Mouse (Mus musculus) limb, embryonic 12.5 days (tissue): Measurements from ENCODE around the gene Impdh1. TPM values are rescaled to one million over a fixed set of nuclear protein-coding genes. Genes with fewer than 3 reads are reported as not detected.
A peak's percentile ranks its signal among the peaks of the same experiment; 100 is the strongest.

ENCODE experiments used
- ATAC-seq: fragments of 200-750 bp; cut with Nextera tagmentation; 2 replicates; pipeline ENCODE4 v1.8.0; 2017; ENCODE audit warnings: low read depth, moderate TSS enrichment; ENCODE audit not compliant: insufficient number of reproducible peaks, insufficient read depth, low FRiP score, low TSS enrichment
- H3K27ac ChIP-seq: fragments of 300-500 bp; sonication (generic); 2 replicates; pipeline ENCODE4 v1.5.1; 2016; ENCODE audit warnings: mild to moderate bottlenecking, moderate library complexity
- H3K27me3 ChIP-seq: fragments of 300-500 bp; sonication (generic); 2 replicates; pipeline ENCODE4 v1.6.1; 2016; ENCODE audit warnings: mild to moderate bottlenecking, moderate library complexity
- H3K36me3 ChIP-seq: fragments of 300-500 bp; sonication (generic); 2 replicates; pipeline ENCODE4 v1.6.1; 2016; ENCODE audit warnings: mild to moderate bottlenecking, moderate library complexity
- H3K4me1 ChIP-seq: fragments of 300-500 bp; sonication (generic); replicated peaks from 2 replicates; pipeline ENCODE4 v1.6.1; 2016
- H3K4me2 ChIP-seq: fragments of 300-500 bp; sonication (generic); 2 replicates; pipeline ENCODE4 v1.6.1; 2016; ENCODE audit warnings: mild to moderate bottlenecking, moderate library complexity
- H3K4me3 ChIP-seq: fragments of 300-500 bp; sonication (generic); replicated peaks from 2 replicates; pipeline ENCODE4 v1.5.1; 2016; ENCODE audit warnings: mild to moderate bottlenecking
- H3K9ac ChIP-seq: fragments of 300-500 bp; sonication (generic); replicated peaks from 2 replicates; pipeline ENCODE4 v1.6.1; 2016; ENCODE audit warnings: mild to moderate bottlenecking, moderate library complexity
- H3K9me3 ChIP-seq: fragments of 300-500 bp; sonication (generic); 2 replicates; pipeline ENCODE4 v1.6.1; 2016; ENCODE audit warnings: mild to moderate bottlenecking, moderate library complexity
- WGBS: fragments of 180-500 bp; shearing (Covaris S2); methylation state at CpG from one replicate; pipeline ENCODE4 v1.1.7; 2016; 5-methylcytosine and 5-hydroxymethylcytosine counted together
- polyA plus RNA-seq: library from polyadenylated mRNA; unstranded; fragments of >200 nt; fragmentation: Nextera tagmentation; extraction: Ambion mirVana; gene quantifications from 2 replicates; pipeline ENCODE4 v1.2.1, GENCODE M21; 2016

Impdh1 gene
- polyA plus RNA-seq = 44.5 and 46.7 TPM in 2 replicates

- WGBS = under 1% methylated on average over 56 of the region's 56 CpGs
- Histone ChIP-seq H3K27me3 (peaks cover 36% of the 10 kb centered on the region), H3K4me3 (peak within 1 kb of the TSS; percentile 67), H3K27ac (no peak within 1 kb of the TSS), H3K9ac (peak within 1 kb of the TSS; percentile 69), H3K4me1 (peaks cover 43% of the 10 kb centered on the region), H3K9me3 (no peaks in the 10 kb centered on the region), H3K4me2 (peak within 1 kb of the TSS; percentile 98), H3K36me3 (no peaks in the 10 kb centered on the region)
- peak; percentile 79 for ATAC-seq
These were observed at the start of gene Impdh1 for GRCm38 (mm10) chr6:29215881-29216501. Impdh1 (minus strand) TSS chr6:29216364.

- no peaks in the 10 kb centered on the region for H3K36me3 ChIP-seq
- ATAC-seq = no peak
- H3K9me3 ChIP-seq = no peaks in the 10 kb centered on the region
- no peaks in the 10 kb centered on the region for H3K4me1 ChIP-seq
- 88% methylated on average over 3 of the region's 3 CpGs for WGBS
- no peak overlapping the region for H3K4me3 ChIP-seq
- no peaks in the 10 kb centered on the region; the same call in 1 of the 2 replicates for H3K27me3 ChIP-seq
- no peak overlapping the region for H3K4me2 ChIP-seq
- no peak overlapping the region for H3K9ac ChIP-seq
- no peak overlapping the region for H3K27ac ChIP-seq
These were observed 48.3 kb upstream of the Impdh1 start for GRCm38 (mm10) chr6:29264456-29264781.

GRCm38 (mm10) chr6:29263650-29264455 lies 47.7 kb upstream of the Impdh1 start:
- H3K27me3 ChIP-seq = no peaks in the 10 kb centered on the region; the same call in 1 of the 2 replicates
- no peak overlapping the region for H3K4me3 ChIP-seq
- H3K27ac ChIP-seq = no peak overlapping the region
- no peaks in the 10 kb centered on the region for H3K9me3 ChIP-seq
- H3K4me2 ChIP-seq = no peak overlapping the region
- no peak for ATAC-seq
- 79% methylated on average over 6 of the region's 6 CpGs for WGBS
- H3K9ac ChIP-seq = no peak overlapping the region
- no peaks in the 10 kb centered on the region for H3K36me3 ChIP-seq
- no peaks in the 10 kb centered on the region for H3K4me1 ChIP-seq

- Histone ChIP-seq H3K4me2 (no peak overlapping the region), H3K9ac (no peak overlapping the region), H3K9me3 (no peaks in the 10 kb centered on the region), H3K27ac (no peak overlapping the region), H3K36me3 (no peaks in the 10 kb centered on the region), H3K4me1 (no peaks in the 10 kb centered on the region), H3K27me3 (no peaks in the 10 kb centered on the region; the same call in 1 of the 2 replicates), H3K4me3 (no peak overlapping the region)
- 75% methylated on average over 5 of the region's 5 CpGs for WGBS
- no peak for ATAC-seq
These were observed 45.7 kb upstream of the Impdh1 start for GRCm38 (mm10) chr6:29261831-29262230.

GRCm38 (mm10) chr6:29259418-29259817 lies 43.3 kb upstream of the Impdh1 start:
- 77% methylated on average over 1 of the region's 1 CpGs for WGBS
- no peak overlapping the region for H3K27ac ChIP-seq
- no peaks in the 10 kb centered on the region for H3K4me1 ChIP-seq
- no peak for ATAC-seq
- H3K36me3 ChIP-seq = no peaks in the 10 kb centered on the region
- no peak overlapping the region for H3K4me2 ChIP-seq
- H3K4me3 ChIP-seq = no peak overlapping the region
- H3K9me3 ChIP-seq = no peaks in the 10 kb centered on the region
- no peak overlapping the region for H3K9ac ChIP-seq
- no peaks in the 10 kb centered on the region; the same call in 1 of the 2 replicates for H3K27me3 ChIP-seq

- no peak overlapping the region for H3K9ac ChIP-seq
- no peaks in the 10 kb centered on the region for H3K36me3 ChIP-seq
- no peak overlapping the region for H3K27ac ChIP-seq
- WGBS = 55% methylated on average over 4 of the region's 4 CpGs
- H3K4me1 ChIP-seq = no peaks in the 10 kb centered on the region
- no peak overlapping the region for H3K4me3 ChIP-seq
- H3K4me2 ChIP-seq = no peak overlapping the region
- no peaks in the 10 kb centered on the region for H3K27me3 ChIP-seq
- no peak for ATAC-seq
- no peaks in the 10 kb centered on the region for H3K9me3 ChIP-seq
These were observed 30.9 kb upstream of the Impdh1 start for GRCm38 (mm10) chr6:29247072-29247471.

GRCm38 (mm10) chr6:29246585-29246984 lies 30.4 kb upstream of the Impdh1 start:
- no peak overlapping the region for H3K4me3 ChIP-seq
- ATAC-seq = no peak
- no peaks in the 10 kb centered on the region for H3K9me3 ChIP-seq
- H3K4me1 ChIP-seq = no peaks in the 10 kb centered on the region
- no peak overlapping the region for H3K27ac ChIP-seq
- H3K36me3 ChIP-seq = no peaks in the 10 kb centered on the region
- 63% methylated on average over 5 of the region's 5 CpGs for WGBS
- no peaks in the 10 kb centered on the region for H3K27me3 ChIP-seq
- no peak overlapping the region for H3K4me2 ChIP-seq
- H3K9ac ChIP-seq = no peak overlapping the region

- no peak overlapping the region for H3K9ac ChIP-seq
- no peaks in the 10 kb centered on the region for H3K9me3 ChIP-seq
- H3K4me1 ChIP-seq = no peaks in the 10 kb centered on the region
- H3K27me3 ChIP-seq = no peaks in the 10 kb centered on the region
- no peaks in the 10 kb centered on the region for H3K36me3 ChIP-seq
- H3K27ac ChIP-seq = no peak overlapping the region
- 72% methylated on average over 3 of the region's 3 CpGs for WGBS
- no peak for ATAC-seq
- H3K4me2 ChIP-seq = no peak overlapping the region
- H3K4me3 ChIP-seq = no peak overlapping the region
These were observed 30.0 kb upstream of the Impdh1 start for GRCm38 (mm10) chr6:29246183-29246582.

GRCm38 (mm10) chr6:29245272-29246120 lies 29.3 kb upstream of the Impdh1 start:
- no peaks in the 10 kb centered on the region for H3K4me1 ChIP-seq
- H3K4me3 ChIP-seq = no peak overlapping the region
- H3K9me3 ChIP-seq = no peaks in the 10 kb centered on the region
- H3K36me3 ChIP-seq = no peaks in the 10 kb centered on the region
- no peak overlapping the region for H3K4me2 ChIP-seq
- no peak for ATAC-seq
- H3K9ac ChIP-seq = no peak overlapping the region
- no peak overlapping the region for H3K27ac ChIP-seq
- no peaks in the 10 kb centered on the region for H3K27me3 ChIP-seq
- WGBS = 75% methylated on average over 14 of the region's 14 CpGs

GRCm38 (mm10) chr6:29242265-29242664 lies 26.1 kb upstream of the Impdh1 start:
- Histone ChIP-seq H3K4me1 (no peaks in the 10 kb centered on the region), H3K27me3 (no peaks in the 10 kb centered on the region)
- WGBS = 56% methylated on average over 1 of the region's 1 CpGs

GRCm38 (mm10) chr6:29241697-29242096 lies 25.5 kb upstream of the Impdh1 start:
- Histone ChIP-seq H3K9me3 (no peaks in the 10 kb centered on the region), H3K4me2 (no peak overlapping the region), H3K4me3 (no peak overlapping the region), H3K27ac (no peak overlapping the region), H3K4me1 (no peaks in the 10 kb centered on the region), H3K36me3 (no peaks in the 10 kb centered on the region), H3K27me3 (no peaks in the 10 kb centered on the region), H3K9ac (no peak overlapping the region)
- no peak for ATAC-seq
- 63% methylated on average over 2 of the region's 2 CpGs for WGBS

More at GRCm38 (mm10) chr6:29242265-29242664, 26.1 kb upstream of the Impdh1 start:
- H3K9ac ChIP-seq = no peak overlapping the region
- no peak overlapping the region for H3K27ac ChIP-seq
- H3K4me3 ChIP-seq = no peak overlapping the region
- no peak overlapping the region for H3K4me2 ChIP-seq
- no peaks in the 10 kb centered on the region for H3K9me3 ChIP-seq
- H3K36me3 ChIP-seq = no peaks in the 10 kb centered on the region
- ATAC-seq = no peak
